ENCODE assay signal across 12 mouse cellular contexts in the genomic region with DNA sequence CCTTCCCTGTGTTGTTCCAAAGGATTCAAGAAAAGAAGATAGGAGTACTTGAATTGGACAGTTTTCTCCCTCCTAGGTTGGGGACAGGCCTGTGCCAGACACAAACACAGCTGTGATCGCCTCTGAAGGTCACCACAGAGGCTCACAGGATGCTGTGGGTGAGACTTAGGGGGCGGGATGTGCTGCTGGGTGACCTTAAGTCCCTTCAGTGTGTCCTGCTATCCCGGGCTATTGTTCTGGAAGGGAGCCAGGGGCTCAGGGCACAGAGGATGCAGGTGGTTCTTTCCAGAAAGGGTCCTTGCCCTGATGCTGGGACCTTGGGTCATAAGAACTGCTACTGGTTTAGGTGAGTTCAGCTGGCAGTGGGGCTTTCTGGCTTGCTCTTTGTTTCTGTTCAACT.
DNase-seq lines count a peak whose midpoint lies in the region; ATAC-seq and TF ChIP-seq lines count a peak whose summit lies in the region.
"Had no signal": no experiment of that assay in that cellular context is flagged by ENCODE, and none has a peak within 500 bp of the region (broad histone marks: within the 10 kb centered on the region; RNA-seq: fewer than 3 reads in every experiment).

No protein-coding gene starts in this region.

- no peak for ATAC-seq in forebrain, embryonic 12.5 days (ENCODE audit: low FRiP score)
- ATAC-seq: inflammation-experienced regulatory T-cells, adult 6 months had no signal

- H3K4me3 ChIP-seq in kidney, adult 2 months (ENCODE audit: insufficient read depth, low read depth, low read length): no peak overlapping the region
- H3K4me3 ChIP-seq in lung, adult 2 months (replicated peaks; ENCODE audit: extremely low read depth, low read depth, low read length): no peak overlapping the region
- no peak overlapping the region for H3K4me3 ChIP-seq in forebrain, embryonic 12.5 days (replicated peaks)
- H3K4me3 ChIP-seq: heart, embryonic 15.5 days had no signal

- no peaks in the 10 kb centered on the region for H3K36me3 ChIP-seq in kidney, adult 2 months (ENCODE audit: control insufficient read depth, insufficient read depth, low read length)
- H3K36me3 ChIP-seq in forebrain, embryonic 12.5 days (replicated peaks): no peaks in the 10 kb centered on the region
- H3K36me3 ChIP-seq: heart, embryonic 15.5 days had no signal

- H3K4me1 ChIP-seq in kidney, adult 2 months (ENCODE audit: control insufficient read depth, insufficient read depth, low read length): no peaks in the 10 kb centered on the region
- peaks cover 14% of the 10 kb centered on the region; the same call in 1 of the 2 replicates for H3K4me1 ChIP-seq in lung, adult 2 months (ENCODE audit: control insufficient read depth, insufficient read depth, low read length)
- peaks cover 9% of the 10 kb centered on the region; the same call in 1 of the 2 replicates for H3K4me1 ChIP-seq in forebrain, embryonic 12.5 days
- H3K4me1 ChIP-seq: heart, embryonic 15.5 days had no signal

- WGBS in kidney, adult 2 months: 42% methylated on average over 3 of the region's 3 CpGs
- 24% methylated on average over 3 of the region's 3 CpGs for WGBS in lung, adult 2 months
- 60% methylated on average over 3 of the region's 3 CpGs for WGBS in forebrain, embryonic 12.5 days

- no peaks in the 10 kb centered on the region for H3K9me3 ChIP-seq in forebrain, embryonic 12.5 days
- H3K9me3 ChIP-seq: heart, embryonic 15.5 days had no signal

- H3K9ac ChIP-seq in forebrain, embryonic 12.5 days: no peak overlapping the region
- H3K9ac ChIP-seq: heart, embryonic 15.5 days had no signal

- DNase-seq in gastrocnemius, postnatal 25 days: peak; percentile 16
- no peak for DNase-seq in gastrocnemius, postnatal 36 days
- DNase-seq in adrenal gland, postnatal 10 days: peak; percentile 37
- DNase-seq in kidney, adult 2 months: peak; percentile 71
- DNase-seq in lung, adult 2 months: peak; percentile 9
- DNase-seq in urinary bladder, postnatal 36 days (ENCODE audit: low spot score in 2 of 2): no peak
- DNase-seq in thymus, adult 18-20 months: no peak
- DNase-seq: cerebellum, adult 9-11 months had no signal

- no peak for TF ChIP-seq CTCF in kidney, adult 2 months (conservative IDR thresholded peaks at IDR 0.05; ENCODE audit: insufficient read depth, insufficient read length, low read depth, low read length)
- no peak for TF ChIP-seq CTCF in lung, adult 2 months (IDR thresholded peaks at IDR 0.05; ENCODE audit: insufficient read depth, low read length)

- peak overlapping the region; percentile 80; the same call in 1 of the 2 replicates for H3K27ac ChIP-seq in kidney, adult 2 months (ENCODE audit: insufficient read depth, low read depth, low read length)
- H3K27ac ChIP-seq in forebrain, embryonic 12.5 days: no peak overlapping the region
- H3K27ac ChIP-seq: heart, embryonic 15.5 days had no signal

- H3K27me3 ChIP-seq in kidney, adult 2 months (replicated peaks; ENCODE audit: control insufficient read depth, insufficient read depth, low read length): no peaks in the 10 kb centered on the region
- no peaks in the 10 kb centered on the region; the same call in 1 of the 2 replicates for H3K27me3 ChIP-seq in forebrain, embryonic 12.5 days
- H3K27me3 ChIP-seq: heart, embryonic 15.5 days had no signal

- intact Hi-C loops in gastrocnemius, postnatal 36 days (cut with DNase I): no loop called here

- no peak for TF ChIP-seq POLR2A in kidney, adult 2 months (IDR thresholded peaks at IDR 0.05; ENCODE audit: low read depth, low read length)
- TF ChIP-seq POLR2A in lung, adult 2 months (IDR thresholded peaks at IDR 0.05; ENCODE audit: borderline replicate concordance, extremely low read depth, low read depth, low read length): no peak

- no peak overlapping the region for H3K4me2 ChIP-seq in forebrain, embryonic 12.5 days
- H3K4me2 ChIP-seq: heart, embryonic 15.5 days; liver, embryonic 11.5 days had no signal

Comparison
In these comparisons a context has a peak if more than half of its experiments do, and no peak if none do; other contexts are left out.
1. DNase-seq: peak in gastrocnemius, postnatal 25 days (single experiment), adrenal gland, postnatal 10 days (single experiment), kidney, adult 2 months (single experiment) and lung, adult 2 months (single experiment); none in gastrocnemius, postnatal 36 days (0 of 2), urinary bladder, postnatal 36 days (0 of 2) and thymus, adult 18-20 months (0 of 2).